Mouse (Mus musculus): ENCODE data around the gene Cnpy3.

The Cnpy3 gene

DNA sequence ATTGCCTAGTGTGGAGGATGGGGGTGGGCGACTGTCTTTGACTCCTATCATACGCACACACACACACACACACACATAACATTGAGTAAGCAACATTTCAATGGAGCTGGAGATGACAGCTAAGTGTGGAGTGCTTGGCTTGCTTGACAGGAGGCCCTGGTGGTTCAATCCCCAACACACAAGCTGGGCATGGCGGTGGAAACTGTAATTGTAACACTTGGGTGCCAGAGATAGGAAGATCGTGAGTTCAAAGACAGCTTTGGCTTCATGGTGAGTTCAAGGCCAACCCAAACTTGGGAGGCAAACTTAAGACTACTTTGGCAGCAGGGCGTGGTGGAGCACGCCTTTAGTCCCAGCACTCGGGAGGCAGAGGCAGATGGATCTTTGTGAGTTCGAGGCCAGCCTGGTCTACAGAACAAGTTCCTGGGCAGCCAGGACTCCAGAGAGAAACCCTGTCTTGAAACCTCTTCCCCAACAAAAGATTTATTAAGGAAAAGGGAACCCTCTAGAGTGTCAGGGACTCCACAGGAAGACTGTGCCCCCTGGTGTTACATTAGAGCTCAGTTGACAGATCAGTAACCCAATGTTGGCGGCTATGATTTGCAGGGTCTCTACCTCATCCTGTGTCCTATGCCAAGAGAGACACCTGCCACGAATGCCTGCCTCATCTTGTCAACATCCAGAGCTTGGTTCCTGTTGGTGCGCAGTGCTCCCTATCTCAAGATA lies 37.1 kb downstream of the Cnpy3 start:
- in situ Hi-C loops (cut with MboI, MseI), result loop anchor here (5.0 kb wide), 1 partner anchor 52 kb away; no protein-coding TSS in a partner anchor

DNA sequence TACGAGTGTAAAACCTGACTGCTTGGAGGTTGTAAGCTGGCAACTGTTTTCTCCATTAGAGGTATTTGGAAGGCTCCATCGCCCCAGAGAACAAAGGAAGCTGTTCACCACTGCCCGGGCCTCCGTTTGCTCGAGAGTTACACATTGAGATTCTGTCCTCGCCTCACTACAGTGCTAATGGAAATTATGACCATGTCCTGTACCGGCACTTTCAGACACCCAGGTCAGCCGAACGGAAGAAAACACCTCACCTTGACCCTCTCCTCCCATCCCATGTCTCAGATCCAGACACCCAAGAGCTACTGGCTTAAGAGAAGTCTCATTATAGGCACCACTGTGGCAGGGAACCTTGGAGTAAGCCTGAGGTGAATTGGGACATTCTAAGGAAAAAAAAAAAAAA lies 38.2 kb downstream of the Cnpy3 start:
- in situ Hi-C loops (cut with MboI, MseI), result no loop called here

DNA sequence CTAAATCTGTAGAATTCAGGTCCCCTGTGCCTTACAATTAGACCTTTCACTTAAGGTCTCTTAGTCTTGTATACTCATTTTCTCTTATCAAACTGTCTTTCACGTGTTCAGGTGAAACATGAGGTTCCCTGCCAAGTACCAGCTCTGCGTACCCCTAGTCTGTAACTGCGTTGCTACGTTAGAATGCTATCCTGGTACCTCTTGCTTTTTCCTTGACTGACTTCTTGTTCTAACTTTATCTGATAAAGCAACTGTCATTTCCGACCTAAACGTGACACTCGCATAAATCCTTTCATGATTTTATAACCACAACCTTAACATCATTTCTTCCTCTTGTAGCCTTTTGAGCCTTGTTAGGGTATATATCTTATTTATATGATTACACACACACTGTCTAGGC lies 39.6 kb downstream of the Cnpy3 start:
- in situ Hi-C loops (cut with MboI, MseI), result no loop called here

DNA sequence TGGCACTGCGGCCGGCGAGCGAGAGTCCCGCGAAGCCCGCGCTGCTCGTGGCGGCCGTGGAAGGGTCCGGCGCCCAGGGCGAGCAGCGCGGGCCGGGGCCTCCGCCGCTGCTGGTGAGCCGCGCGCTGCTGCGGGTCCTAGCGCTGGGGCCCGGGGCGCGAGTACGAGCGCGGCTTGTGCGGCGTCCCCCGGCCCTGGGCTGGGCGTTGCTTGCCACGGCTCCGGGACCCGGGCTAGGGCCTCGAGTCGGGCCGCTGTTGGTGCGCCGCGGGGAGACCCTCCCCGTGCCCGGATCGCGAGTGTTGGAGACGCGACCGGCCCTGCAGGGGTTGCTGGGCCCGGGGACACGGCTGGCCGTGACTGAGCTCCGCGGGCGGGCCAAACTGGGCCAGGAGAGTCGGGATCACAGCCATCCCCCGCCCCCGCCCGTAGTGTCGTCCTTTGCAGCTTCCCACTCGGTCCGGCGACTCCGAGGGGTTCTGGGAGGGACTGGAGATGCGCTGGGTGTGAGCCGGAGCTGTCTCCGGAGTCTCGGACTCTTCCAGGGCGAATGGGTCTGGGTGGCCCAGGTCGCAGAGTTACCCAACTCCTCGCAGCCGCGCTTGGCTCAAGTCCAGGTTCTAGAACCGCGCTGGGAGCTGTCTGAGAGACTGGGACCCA lies 40.3 kb downstream of the Cnpy3 start:
- in situ Hi-C loops (cut with MboI, MseI), result no loop called here

DNA sequence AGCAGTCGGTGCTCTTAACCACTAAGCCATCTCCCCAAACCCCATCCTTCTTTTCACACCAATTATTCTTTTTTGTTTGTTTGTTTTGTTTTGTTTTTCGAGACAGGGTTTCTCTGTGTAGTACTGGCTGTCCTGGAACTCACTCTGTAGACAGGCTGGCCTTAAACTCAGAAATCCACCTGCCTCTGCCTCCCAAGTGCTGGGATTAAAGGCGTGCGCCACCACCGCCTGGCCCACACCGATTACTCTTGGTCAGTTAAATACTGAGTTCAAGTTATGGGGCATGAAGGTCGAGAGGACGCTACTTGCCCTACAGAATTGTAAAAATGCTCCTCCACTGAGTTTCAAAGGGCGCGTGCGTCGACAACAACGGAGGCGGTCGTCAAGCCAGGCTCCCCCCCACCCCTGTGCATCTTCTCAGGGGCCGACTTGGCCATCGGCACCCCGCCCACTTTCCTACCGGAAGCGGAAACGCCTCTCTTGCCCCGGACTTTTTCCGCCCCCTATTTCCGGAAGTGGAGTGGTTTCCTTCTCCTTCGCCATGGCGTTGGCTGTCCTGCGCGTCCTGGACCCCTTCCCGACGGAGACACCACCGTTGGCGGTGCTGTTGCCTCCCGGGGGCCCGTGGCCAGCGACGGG lies 40.9 kb downstream of the Cnpy3 start, which contains the start of gene Pex6:
Gene Pex6 (plus strand): TSS at position 505 of the 639 bp plus-strand sequence.
- in situ Hi-C loops (cut with MboI, MseI), result no loop called here

DNA sequence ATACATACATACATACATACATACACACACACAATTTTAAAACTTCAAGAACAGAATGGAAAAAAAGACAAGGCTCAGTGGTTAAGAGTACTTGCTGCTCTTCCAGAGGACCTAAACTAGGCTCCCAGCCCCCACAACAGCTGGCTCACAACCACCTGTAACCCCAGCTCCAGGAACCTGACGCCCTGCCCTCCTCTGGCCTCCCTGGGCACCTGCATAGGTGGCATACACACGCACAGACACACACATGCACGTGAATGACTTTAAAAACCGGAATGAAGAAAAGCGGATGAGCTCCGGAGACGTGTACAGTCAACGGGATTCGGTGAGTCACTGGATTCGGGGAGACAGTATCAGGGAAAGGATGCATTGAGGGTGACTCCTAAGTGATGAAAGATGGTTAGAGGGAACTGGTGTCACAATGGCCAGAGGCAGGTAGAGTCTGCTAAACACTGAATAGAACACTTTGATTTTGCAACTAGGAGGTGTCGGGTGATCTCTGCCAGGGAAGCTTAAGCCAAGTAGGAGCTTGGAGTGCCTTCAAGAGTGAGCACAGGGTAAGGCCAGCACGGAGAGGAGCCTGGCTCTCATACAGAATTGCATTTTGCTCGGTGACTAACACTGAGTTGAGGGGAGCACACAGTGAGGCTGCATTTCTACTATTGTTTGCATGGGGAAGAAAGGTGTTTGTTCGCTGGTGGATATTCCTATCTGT lies 45.5 kb downstream of the Cnpy3 start:
- in situ Hi-C loops (cut with MboI, MseI), result no loop called here

DNA sequence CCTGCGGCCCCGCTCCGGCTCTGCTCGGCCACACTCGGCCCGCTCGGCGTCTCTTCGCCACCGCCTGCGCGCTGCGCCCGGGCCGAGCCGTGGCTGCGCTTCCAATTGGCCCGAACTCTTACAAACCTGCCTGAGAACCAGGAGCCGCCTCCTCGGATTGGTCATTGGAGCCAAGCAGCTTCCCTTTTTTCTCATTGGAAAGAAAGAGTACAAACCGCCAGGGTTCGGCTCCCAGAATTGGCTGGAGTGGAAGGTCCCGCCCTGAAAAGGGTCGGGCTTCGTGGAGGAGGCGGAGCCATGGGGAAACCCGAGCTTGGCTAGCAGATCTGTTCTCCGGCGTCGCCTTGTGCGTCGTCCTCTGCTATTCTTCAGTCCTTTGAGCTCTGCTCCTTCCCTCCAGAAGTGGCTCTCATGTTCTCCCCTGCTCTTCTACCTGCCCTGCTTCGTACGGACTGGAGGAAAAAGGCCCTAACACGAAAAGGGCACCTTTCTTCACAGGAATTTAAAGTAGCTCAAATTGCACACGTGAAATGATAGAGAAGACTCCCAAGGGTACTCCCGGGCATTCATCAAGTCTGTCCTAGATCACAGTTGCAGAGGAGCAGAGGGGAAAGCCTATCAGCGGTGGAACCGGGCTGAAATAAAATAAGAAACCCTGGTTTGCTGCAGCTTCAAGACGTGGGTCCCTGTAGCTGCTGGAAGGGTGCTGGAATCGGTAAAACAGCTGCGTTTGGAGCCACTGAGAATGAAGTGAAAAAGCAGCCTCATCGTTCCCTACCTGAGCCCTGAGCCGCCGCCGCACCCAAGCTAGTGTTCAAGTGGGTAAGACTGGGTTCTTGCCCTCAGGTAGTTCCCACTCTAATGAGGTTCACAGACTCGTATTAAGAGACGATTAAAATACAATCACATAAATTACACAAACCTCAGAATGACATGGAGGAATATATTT lies 46.9 kb downstream of the Cnpy3 start, which contains the start of gene Ppp2r5d:
Gene Ppp2r5d (minus strand): TSS at position 225 of the 949 bp plus-strand sequence.
- in situ Hi-C loops (cut with MboI, MseI), result no loop called here

DNA sequence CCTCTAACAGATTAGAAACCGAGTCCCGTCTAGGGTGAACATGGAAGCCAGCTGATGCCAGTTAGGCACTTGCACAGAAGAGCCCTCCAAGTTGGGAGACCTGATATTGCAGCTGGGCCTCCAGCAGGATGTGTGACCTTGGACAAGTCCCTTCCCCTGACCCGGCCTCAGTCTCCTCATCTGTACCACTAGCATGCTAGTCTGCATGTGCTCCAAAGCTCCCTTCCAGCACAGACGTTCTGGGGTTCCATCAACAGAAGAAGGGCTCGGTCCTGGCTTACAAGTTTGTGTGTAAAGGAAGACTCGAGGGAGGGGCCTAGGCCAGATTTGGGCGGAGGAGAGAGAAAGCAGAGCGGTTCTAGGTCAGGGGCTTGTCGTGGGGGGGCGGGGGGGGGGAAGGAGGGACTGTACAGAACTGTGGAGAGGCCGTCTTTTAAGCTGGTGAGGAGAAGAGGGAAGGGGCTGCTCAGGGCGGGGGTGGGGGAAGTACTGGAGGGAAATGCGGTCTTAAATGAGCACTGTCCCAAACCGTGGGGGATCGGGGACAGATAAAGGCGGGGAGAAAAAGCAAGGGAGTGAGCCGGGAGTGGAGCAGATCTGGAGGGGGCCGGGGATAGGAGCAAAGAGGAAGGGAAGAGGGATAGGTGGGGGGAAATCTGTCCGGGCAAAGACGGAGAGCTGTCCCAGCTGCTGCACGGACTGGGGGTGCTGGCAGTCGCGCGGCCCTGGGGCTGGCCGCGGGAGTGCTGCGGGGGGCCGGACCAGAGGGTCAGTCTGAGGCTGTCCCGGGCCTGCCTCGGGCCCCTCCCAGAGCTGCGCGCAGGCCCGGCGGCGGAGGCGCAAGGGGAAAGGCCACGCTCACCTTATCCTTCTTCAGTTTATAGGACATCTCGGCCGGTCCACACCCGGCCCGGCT lies 47.8 kb downstream of the Cnpy3 start:
- in situ Hi-C loops (cut with MboI, MseI), result no loop called here

DNA sequence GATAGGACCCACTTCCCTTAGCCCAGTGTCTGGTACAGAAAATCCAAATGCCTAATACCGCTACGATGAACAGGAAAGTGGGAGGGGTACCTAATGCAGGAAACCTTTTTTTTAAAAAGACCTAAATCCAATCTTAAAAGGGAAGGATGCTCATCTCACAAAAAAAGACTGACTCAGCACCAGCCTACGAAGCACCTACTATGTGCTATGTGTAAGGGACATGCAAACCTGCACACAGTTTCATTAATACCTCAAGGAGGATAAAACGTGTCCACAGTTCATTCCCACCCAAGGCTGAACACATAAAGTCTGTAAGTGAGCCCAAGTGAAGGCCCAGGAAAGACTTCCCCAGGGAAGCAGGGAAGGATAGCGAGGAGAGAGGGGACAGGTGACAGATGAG lies 49.5 kb downstream of the Cnpy3 start:
- in situ Hi-C loops (cut with MboI, MseI), result no loop called here

DNA sequence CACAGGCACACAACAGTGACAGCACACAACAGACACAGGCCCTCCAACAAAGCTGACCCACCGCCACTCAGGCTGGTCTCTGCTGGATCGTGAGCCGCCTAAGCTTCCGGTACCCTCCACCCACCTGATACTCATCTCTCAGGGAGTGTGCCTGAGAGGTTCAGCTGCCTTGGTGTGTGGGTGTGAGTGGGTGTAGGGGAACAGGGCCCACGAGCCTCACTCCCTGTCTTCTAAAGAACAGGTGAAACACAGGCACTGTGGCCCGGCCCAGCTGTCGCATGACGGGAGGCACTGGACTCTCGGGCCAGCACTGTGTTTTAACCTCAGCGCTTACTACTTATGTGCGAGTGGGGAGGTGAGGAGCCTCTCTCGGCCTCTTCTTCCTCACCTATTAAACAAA lies 49.9 kb downstream of the Cnpy3 start:
- in situ Hi-C loops (cut with MboI, MseI), result no loop called here

DNA sequence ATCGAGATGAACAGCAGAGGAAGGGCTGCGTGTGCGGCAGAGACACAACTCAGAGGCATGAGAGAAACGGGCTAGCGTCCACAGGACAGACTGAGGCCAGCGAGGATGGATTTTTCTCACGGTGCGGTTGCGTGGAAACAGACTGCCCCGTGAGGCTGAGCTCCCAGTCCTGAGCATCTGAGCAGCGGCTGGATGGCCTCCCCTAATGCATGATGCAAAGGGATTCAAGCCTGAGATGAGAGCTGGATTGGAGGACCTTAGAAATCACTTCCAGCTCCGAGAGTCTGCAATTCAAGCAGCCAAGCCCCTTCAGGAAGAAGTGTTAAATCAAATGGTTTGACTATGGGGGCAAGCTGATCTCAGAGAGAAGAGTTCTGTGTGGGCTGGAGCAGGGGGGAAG lies 50.5 kb downstream of the Cnpy3 start:
- in situ Hi-C loops (cut with MboI, MseI), result no loop called here

DNA sequence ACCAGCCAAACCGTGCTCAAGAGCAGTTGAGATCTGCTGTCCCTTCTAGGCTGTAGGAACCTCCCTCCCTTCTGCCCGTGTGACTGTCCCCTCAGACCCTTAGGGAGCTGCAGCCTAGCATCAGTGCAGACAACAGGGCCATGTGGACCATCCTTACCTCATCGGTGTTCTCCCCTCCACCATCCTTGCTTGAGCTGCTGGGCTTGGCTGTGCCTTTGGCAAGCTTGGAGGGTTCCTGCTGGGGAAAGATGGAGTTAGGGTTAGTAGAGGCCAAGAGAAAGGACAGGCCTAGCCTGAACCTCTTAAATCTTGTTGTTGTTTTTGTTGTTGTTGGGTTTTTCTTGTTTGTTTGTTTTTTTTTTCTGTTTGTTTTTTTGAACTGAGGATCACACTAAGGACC lies 52.1 kb downstream of the Cnpy3 start:
- in situ Hi-C loops (cut with MboI, MseI), result no loop called here

DNA sequence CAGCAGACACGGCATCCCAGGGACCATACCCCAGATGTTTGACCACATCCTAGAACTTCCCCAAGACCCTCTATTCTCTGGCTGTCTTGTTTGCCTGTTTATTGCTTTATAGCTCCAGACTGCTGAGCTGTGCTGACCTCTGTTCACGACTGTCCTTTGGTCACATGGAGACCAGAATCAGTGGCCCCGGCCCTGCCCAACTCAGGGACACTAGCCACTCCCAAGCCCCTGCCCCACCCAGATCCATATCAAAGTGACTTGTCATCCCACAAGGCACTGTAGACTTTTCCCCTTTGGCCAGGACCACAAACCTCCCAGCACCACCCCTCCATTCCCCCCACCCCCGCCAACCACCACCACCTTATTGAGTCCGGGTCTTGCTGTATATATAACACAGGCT lies 52.8 kb downstream of the Cnpy3 start:
- in situ Hi-C loops (cut with MboI, MseI), result no loop called here

DNA sequence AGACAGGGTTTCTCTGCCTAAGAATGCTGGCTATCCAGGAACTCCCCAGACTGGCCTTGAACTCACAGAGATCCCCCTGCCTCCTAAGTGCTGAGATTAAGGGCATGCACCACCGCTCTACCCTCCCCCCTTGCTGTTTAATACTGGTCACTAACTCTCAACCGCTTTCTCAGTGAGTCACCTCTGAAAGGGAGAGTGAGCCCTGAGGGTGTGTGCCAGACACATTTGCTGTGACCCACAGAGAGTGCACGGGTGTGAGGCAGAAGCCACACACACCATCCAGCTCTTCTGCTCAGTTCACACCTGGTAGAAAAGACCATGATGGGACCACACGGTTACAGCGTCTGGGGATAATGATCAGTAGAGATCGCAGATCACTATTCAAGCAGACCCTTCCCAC lies 53.5 kb downstream of the Cnpy3 start:
- in situ Hi-C loops (cut with MboI, MseI), result no loop called here

DNA sequence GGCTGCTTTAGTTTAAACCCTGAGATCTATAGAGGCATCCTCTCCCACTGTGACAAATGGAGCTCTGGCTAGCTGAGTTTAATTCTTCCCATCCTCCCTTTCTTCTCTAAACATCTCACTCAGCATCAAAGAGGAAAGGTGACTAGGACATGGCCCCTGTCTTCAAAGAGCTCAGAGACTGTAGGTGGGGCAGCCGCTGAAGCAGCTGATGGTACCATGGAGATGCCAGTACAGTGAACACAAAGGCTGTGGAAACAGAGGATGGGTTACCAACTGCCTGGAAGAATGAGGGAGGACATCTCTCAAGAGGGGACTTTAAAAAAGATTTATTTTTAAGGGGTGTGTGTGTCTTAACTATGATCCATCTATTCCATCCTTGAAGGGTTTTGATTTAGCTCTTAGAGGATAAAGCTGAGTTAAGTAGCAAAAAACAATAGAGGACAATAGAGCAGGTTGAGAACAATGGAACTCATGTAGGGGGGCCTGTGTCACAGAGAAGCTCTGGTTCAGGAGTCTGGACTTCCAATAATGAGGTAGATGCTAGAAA lies 57.4 kb downstream of the Cnpy3 start:
- in situ Hi-C loops (cut with MboI, MseI), result no loop called here

DNA sequence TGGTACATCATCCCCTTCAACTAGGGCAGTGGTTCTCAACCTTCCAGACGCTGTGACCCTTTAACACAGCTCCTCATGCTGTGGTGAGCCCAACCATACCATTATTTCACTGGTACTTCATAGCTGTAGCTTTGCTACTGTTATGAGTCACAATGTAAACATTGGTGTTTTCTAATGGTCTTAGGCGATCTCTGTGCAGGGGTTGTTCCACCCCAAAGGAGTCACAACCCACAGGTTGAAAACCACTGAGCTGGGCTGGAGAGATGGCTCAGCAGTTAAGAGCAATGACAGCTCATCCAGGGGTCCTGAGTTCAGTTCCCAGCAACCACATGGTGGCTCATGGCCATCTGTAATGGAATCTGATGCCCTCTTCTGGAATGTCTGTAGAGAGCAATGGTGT lies 60.6 kb downstream of the Cnpy3 start:
- in situ Hi-C loops (cut with MboI, MseI), result no loop called here

DNA sequence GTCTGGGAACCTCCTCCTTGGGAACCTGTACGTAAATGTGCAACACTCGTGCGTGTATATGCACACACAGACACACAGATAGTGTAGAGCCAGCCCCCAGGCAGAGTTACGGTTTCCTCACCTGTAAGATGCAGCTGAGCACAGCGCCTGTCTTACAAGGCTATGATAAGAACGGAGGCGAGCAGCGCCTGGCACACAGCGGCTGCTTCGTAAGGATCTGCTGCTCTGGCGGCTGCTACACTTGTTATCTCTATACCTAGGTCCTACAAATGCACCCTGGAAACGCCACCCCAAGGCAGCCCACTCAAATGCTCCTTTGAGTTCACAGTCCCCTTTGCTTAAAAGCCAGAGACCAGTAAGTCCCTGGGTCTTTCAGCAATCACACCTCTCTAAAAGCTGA lies 61.3 kb downstream of the Cnpy3 start:
- in situ Hi-C loops (cut with MboI, MseI), result no loop called here

DNA sequence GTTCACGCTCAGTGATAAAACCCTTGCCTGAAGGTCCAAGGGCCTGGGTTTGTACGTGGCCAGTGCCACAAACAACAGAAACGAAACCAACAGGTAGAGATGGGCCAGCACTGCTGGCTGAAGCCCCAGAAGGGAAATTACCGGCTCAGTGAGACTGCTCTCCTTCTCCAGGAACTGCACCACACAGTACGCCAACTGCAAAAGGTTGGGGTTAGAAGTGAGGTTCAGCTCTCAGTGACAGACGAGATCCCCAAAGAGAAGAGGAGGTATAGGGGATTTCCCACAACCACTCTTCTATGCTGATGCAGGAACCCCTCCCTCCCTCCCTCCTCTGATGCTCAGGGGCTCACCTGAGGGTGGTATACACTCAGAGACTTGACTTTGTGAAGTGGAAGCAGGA lies 66.1 kb downstream of the Cnpy3 start:
- in situ Hi-C loops (cut with MboI, MseI), result no loop called here
